Mouse (Mus musculus): ENCODE data around the gene Gps2.

Gene Gps2

DNA sequence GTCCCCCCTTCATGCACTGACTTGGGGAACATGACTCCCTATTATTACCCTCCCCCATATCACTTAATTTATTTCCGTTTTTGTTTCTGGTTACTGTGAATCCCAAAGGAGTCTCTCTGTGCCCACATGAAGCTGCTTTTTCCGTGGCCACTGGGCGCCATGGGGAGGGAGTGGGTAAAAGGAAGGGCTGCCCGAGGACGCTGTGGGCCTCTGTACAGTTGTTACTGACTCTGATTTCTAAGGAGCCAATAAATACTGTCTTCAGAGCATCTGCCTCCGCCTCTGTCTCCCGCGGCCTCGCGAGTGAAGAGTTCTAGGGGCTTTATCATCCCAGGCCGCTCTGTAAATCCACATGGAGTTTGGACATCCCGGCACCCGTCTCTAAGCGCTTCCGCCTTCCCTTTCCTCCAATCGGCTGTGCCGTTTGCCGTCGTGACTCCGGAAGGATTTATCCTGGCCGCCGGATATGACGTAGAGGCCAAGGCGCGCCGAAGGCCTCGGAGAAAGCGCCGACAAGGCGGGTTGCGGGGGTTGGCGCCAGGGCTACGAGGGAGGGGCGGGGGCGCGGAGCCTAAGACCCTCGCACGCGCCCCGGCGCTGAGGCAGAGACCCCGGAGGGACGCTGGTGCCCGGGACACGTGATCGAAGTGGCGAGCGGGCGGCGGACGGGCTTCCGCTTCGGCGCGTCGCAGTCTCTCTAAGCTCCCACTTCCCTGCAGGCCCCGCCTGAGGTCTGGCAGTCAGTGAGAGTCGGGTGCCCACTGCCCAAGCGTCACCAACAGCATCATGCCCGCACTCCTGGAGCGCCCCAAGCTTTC, at the start of gene Gps2:
Gene Gps2 (plus strand): TSS at position 335 of the 818 bp plus-strand sequence.
- peak; percentile 97 for DNase-seq (ENCODE audit: extremely low spot score, low spot score)

DNA sequence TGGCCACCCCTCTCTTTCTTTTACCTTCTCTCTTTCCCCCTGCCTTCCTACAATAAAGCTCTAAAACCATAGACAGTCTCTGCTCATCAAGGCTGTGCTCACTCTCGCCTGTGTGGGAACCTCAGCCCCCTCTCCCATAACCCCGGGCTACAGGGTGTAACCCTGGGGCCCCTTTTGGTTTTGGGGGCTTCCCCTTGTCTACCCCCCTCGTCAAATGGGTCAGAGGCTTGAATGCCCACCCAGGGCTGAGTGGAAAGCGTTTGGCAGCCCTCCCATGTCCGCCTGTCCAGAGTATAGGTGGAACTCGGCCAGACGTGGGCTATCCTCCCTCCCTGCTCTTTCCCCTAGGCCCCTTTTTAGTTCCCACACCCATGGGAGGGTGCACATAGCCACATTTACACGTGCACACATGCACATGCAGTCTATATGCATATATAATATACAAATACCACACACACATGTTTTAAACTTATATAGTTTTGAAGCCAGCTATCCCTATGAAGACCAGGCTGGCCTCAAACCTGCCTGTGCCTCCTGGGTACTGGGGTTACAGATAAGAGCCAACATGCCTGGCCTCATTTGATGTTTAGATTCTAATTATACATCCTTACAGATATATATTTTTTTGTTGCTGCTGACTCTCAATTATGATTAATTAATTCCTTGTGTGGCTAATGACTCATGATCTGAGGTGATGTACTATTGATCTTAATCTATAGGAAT, 49.4 kb upstream of the Gps2 start:
- no peak for DNase-seq (ENCODE audit: extremely low spot score, low spot score)

- DNase-seq (ENCODE audit: extremely low spot score, low spot score) = no peak
Measured at GRCm38 (mm10) chr11:69865561-69865960, 48.1 kb upstream of the Gps2 start.

DNA sequence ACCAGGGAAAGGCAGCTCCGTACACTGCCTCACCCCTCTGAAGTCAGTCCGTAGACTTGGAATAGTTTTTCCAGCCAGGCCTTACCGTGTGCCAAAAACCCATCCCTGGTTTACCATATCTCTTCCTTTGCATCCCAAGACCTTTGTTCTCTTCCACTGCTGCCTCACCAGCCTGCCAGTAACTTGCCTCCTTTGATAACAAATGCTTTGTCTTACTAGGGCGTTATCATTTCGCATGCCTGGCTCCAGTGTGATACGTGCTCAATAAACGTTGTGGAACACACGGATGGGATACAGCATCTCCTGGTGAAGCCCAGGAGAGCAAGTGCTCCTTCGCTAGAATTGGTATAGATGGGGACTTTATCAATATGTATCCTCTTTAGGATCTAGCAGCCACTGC, 46.4 kb upstream of the Gps2 start:
- no peak for DNase-seq (ENCODE audit: extremely low spot score, low spot score)

DNA sequence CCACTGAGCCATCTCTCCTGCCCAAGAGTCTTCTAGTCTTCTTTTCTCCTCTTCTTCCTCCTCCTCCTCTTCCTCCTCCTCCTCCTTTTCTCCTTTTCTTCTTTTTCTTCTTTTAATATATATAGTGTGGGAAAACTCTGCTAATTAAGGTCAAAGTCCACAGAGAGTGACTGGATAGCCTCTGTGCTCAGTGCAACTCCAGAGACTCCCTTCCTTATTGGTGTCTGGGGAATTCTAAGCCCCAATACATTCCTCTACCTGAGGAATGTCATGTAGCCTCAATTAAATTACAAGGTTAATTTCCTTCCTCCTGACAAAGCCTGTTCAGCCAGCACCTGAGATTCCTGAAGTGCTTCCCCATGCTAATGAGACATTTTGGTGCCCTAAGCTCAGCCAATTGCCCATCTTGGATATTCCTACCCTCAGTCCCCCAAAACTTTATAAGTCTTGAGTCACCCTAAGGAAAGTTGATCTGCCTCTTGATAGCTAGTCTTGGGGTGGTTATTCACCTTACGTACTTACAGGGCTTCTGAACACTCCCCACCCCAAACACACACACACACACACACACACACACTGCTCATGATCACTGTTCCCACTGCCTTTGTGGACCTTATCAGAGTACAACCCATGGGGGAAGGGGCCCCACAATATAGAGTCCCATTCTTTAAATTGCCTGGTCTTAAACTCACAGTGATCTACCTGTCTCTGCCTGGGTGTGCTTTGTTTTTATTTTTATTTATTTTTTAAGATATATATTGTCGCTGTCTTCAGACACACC, 43.2 kb upstream of the Gps2 start:
- DNase-seq (ENCODE audit: extremely low spot score, low spot score) = no peak

DNA sequence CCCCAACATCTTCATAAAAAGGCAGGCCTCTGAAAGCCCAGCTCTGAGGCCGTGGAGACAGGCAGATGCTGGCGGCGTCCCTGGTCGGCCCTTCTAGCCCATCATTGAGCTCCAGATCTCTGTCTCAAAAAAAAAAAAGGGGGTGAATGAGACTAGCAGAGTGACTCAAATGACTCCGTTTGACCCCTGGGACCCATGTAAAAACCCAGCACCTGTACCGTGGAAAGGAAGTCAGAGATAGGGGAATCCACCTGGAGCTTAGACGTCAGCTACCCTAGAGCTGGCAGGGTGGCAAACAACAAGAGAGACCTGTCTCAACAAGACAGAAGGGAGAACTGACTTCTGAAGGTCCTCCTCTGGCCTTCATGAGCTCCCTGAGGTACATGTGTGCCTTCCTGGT, 41.9 kb upstream of the Gps2 start:
- DNase-seq (ENCODE audit: extremely low spot score, low spot score) = no peak

DNA sequence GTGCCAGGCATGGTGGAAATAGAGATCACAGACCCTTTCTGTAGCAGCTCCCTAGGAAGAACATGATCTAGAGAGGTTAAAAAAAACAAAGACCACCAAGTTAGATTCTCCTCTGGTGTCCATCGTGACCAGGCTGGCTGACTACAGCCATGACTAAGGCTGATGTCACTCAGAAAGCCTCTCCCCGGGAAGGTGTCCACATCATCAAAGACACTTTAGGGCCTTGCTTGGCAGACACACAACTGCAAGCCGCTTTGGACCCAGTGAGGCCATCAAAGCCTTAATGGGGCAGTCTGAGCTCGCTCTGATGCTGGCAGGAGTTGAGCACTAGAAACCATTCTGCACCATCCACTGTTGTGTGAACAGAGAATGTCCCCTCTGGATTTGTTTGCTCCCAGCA, 41.2 kb upstream of the Gps2 start:
- no peak for DNase-seq (ENCODE audit: extremely low spot score, low spot score)

DNA sequence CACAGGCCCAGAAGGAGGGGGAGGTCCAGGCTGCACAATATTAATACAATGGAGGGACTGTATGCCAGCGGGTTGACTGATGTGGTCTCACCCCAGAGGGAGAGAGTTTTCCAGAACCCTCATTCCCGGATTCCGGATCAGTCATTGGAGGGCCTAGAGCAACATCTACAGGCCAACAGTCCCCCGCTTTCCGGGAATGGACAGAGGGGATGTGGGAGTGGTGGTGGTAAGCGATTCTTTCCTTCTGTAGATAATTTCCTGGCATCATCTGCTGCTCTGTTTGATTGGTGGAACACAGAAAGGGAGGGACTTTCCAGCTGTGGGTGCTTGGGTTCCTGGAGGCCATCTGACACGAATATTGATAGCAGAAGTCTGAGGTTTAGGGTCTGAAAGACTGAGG, 37.5 kb upstream of the Gps2 start:
- DNase-seq (ENCODE audit: extremely low spot score, low spot score) = no peak

- peak; percentile 83 for DNase-seq (ENCODE audit: extremely low spot score, low spot score)
Measured at GRCm38 (mm10) chr11:69876867-69877266, 36.8 kb upstream of the Gps2 start.

DNA sequence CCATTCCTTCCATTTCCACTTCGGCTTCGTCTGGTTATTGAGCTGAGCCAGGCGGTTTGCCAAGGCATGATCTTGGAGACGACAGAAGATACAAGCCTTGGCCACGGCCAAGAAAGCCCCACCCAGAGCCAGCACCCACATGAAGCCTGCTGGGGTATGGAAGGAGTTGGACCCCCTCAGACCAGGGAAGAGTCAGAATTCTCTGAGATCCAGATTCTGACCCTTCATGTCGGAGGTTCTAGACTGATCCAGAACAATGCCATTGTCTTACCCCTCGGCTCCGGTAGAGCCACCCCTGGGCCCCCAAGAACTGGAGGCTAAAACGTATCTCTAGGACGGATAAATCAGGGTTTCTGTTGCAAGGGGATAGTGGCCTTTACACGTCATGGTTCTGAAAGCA, 35.8 kb upstream of the Gps2 start, which contains the start of gene Tmem95:
Gene Tmem95 (minus strand): TSS at position 141 of the 400 bp plus-strand sequence.
- no peak for DNase-seq (ENCODE audit: extremely low spot score, low spot score)

GRCm38 (mm10) chr11:69878399-69878798, 35.3 kb upstream of the Gps2 start:
- no peak for DNase-seq (ENCODE audit: extremely low spot score, low spot score)

DNA sequence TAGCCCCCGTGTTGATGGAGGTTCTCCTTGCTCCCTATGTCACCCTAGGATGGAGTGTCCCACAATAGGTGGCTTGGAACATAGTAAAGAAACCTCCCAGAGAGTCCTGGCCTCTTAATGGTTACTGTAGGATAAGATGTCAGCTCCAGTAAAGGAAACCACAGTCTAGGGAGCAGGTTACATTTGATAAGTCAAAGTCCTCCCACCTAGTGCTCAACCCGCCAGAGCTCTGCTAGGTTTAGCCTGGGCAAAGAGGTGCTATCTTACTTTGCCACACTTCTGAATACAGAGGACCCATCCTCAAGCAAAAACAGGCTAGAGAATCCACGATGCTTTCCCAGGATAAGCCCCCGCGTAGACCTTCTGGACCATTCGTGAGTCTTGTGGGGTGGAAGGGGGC, 34.7 kb upstream of the Gps2 start:
- DNase-seq (ENCODE audit: extremely low spot score, low spot score) = no peak

GRCm38 (mm10) chr11:69879711-69880110, 34.0 kb upstream of the Gps2 start:
- DNase-seq (ENCODE audit: extremely low spot score, low spot score) = no peak

DNA sequence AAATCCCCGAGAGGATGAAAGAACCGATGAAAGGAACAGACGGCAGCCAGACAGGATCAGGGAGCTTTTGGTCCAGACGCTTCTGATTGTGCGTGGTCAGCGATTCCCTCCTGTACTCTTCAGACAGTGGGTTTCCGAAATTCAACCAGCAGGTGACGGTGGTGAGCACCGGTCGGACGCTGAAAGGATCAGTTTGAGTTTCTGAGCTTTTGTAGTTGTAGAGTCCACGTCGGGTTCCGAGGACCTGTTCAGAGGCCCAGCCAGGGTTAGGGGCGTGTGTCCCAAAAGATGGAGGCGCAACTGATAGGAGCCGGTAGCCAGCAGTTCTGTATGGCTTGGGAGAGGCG, 33.2 kb upstream of the Gps2 start:
- no peak for DNase-seq (ENCODE audit: extremely low spot score, low spot score)

- DNase-seq (ENCODE audit: extremely low spot score, low spot score) = peak; percentile 88
Measured at GRCm38 (mm10) chr11:69880853-69881603, 32.7 kb upstream of the Gps2 start, which contains the start of gene Kctd11. TSS of gene Kctd11 (minus strand) at chr11:69881406.

DNA sequence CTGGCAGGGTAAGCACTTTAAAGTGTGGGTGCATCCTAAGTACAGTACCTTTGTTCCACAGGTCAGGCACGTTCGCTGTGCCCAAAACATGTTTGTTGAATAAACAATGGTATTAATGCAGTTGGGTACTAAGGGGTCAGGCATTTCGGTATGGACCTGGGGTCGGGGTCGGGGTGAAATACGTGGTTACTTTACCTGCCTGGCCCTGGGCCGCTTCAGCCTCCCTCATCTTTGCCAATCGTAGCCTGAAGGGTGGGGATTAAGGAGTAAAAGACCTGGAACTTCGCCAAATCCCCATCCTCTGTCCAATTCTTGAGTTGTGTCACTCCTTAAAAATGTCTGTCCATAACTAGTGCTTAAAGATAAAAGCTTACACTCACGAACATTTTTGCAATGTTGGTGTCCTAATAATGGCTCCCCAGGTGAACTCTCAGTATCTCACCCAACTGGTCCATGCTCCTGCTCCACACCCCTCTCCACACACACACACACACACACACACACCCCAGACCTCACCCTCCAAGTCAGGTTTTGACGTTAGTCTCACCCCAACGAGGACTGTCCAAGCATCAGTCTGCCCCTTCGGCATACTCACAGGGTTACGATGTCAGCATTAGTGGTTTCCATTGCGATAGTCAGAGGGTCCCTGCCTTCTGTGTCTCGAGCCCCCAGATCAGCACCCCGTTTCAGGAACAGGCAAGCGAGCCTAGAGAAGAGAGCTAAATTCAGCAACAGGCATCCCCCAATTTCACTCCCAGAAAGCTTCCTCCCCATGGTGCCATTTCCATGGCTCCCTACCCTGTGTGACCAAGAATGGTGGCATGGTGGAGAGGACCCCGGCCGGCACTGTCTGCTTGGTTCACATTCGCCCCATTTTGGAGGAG, 31.7 kb upstream of the Gps2 start:
- no peak for DNase-seq (ENCODE audit: extremely low spot score, low spot score)

DNA sequence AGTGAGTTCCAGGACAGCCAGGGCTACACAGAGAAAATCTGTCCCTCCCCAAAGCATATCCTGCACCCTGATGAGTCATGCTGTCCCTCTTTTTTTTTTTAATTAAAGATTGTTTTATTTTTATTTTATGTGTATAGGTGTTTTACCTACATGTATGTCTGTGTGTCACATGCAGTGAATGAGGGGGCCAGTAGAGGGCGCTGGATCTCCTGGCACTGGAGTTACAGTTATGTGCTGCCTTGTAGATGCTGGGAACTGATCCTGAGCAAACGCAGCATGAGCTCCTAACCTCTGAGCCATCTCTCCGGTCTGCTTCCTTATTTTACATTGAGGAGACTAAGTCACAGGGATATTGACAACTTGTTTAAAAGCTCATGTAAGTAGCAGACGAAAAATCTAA, 30.6 kb upstream of the Gps2 start:
- peak; percentile 36 for DNase-seq (ENCODE audit: extremely low spot score, low spot score)

GRCm38 (mm10) chr11:69883527-69884151, 30.0 kb upstream of the Gps2 start:
- no peak for DNase-seq (ENCODE audit: extremely low spot score, low spot score)

GRCm38 (mm10) chr11:69884240-69884639, 29.4 kb upstream of the Gps2 start:
- DNase-seq (ENCODE audit: extremely low spot score, low spot score) = no peak

DNA sequence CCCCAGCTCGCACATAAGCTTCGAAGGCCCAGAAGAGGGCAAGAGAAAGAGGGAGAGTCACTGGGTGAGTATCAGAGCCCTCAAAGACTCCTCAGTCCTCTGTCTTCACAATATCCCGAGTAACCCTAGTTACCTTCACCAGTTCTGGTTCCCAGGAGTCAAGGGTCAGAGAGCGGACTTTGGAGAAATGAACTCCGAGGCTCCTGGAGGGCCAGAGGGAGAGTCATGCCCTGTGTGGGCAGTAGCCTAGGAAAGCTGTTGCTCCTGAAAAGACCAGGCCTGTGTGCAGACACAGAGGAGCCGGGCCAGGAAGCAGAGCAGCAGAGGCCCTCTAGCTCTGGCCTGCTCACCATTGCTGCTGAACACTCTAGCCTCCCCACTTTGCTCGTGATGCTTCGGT, 29.0 kb upstream of the Gps2 start:
- DNase-seq (ENCODE audit: extremely low spot score, low spot score) = no peak
